Mouse (Mus musculus): ENCODE data around the gene Wdr47. TPM values are rescaled to one million over a fixed set of nuclear protein-coding genes. Genes with fewer than 3 reads are reported as not detected.
"Not testable (repeated sequence)": the region's sequence is repeated elsewhere in the genome, so short reads cannot be mapped to it uniquely, and the experiment has no call there.

Gene Wdr47
- polyA plus RNA-seq, 1 experiment from 2014 or later: 7.3 TPM

DNA sequence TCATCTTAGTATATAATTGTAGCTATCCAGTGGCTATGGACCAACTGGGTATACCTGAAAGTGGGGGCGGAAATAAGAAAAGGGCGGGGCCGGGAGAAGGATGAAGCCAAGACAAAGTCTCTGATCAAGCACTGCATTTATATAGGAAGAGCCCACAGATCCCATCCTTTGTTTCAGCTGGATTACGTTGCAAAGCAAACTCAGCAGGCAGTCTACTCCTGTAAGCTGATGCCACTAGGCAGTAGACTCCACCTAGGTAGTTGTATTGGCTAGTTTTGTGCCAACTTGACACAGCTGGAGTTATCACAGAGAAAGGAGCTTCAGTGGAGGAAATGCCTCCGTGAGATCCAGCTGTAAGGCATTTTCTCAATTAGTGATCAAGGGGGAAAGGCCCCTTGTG lies 56.6 kb downstream of the Wdr47 start:
- H3K4me1 ChIP-seq: peaks cover 10% of the 10 kb centered on the region; the same call in 1 of the 2 replicates
- H3K27me3 ChIP-seq (ENCODE audit: low read depth, poor library complexity, severe bottlenecking); H3K36me3 ChIP-seq; H3K9me3 ChIP-seq (replicated peaks); H3K4me3 ChIP-seq; DNase-seq (ENCODE audit: low spot score); H3K27ac ChIP-seq: not testable (repeated sequence)
- WGBS: 47% methylated on average over 5 of the region's 5 CpGs

DNA sequence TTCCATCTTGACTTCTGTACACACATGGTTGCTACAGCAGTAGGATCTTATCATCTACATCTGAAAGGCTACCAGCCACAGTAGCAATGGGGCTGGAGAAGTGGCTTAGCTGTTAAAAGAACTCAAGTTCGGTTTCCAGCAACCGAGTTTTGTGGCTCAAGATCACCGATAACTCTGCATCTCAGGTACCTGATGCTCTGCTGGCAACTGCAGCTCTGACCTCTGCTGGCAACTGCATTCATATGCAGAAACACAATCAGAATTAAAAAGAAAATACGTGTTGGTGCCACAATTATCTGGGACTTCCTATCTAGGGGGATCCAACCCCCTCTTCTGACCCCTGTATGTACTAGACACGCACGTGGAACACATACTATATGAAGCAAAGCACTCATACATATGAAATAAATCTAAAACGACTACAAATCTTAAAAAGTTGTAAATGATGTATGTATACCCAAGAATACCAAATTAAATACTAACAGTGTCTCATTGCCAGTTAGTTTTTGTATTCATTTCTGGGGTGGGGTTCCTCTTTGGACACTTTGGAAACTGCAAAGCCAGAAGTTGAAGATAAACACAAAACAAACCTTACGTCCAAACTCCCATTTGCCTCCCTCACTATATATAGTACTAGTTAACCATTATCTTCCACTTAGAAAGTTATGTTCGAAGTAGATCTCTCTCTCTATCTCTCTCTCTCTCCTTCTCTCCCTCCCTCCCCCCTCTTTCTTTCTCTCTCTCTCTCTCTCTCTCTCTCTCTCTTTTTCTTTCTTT lies 62.0 kb downstream of the Wdr47 start:
- peaks cover 4% of the 10 kb centered on the region for H3K36me3 ChIP-seq
- H3K27ac ChIP-seq: no peak overlapping the region; the same call in 1 of the 2 replicates
- H3K9me3 ChIP-seq (replicated peaks): no peaks in the 10 kb centered on the region
- DNase-seq (ENCODE audit: low spot score): no peak
- peak overlapping the region; percentile 82 for H3K4me3 ChIP-seq
- H3K4me1 ChIP-seq: peaks cover 19% of the 10 kb centered on the region
- H3K27me3 ChIP-seq (ENCODE audit: low read depth, poor library complexity, severe bottlenecking): no peaks in the 10 kb centered on the region
- WGBS: 35% methylated on average over 9 of the region's 9 CpGs

DNA sequence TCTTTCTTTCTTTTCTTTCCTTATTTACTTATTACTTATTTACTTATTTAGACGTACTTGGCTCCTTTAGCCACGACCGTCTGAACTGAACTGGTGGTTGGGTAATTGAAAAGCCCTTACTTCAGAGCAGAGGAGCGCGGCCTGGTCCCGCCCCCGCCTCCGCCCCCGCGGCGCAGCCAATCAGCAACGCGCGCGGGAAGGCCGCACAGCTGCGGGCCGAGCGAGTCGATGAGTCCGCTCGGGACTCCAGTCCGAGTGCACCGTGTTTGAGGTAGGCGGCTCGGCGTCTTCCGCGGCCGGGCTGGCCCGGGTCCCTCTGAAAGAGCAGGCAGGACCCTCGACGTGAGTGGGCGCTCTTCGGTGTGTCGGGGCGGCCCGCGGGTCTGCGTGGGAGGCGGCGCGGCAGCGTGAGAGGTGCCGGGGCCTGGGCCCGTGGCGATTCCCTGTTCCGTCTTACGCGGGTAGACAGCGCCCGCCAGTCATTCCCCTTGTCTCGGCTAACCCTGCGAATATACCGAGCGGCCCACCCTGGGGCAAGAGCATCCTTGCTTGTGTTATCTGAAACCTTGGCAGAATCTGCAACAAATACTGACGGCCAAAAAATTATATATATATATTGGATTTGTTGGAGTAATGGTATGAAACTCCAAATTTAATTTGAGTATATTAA lies 62.8 kb downstream of the Wdr47 start, which contains the start of gene Clcc1:
TSS of gene Clcc1 (plus strand) at position 204 of the 670 bp plus-strand sequence.
- H3K27me3 ChIP-seq (ENCODE audit: low read depth, poor library complexity, severe bottlenecking): no peaks in the 10 kb centered on the region
- H3K4me1 ChIP-seq: peaks cover 19% of the 10 kb centered on the region
- WGBS: under 1% methylated on average over 57 of the region's 57 CpGs
- H3K9me3 ChIP-seq (replicated peaks): no peaks in the 10 kb centered on the region
- peak; percentile 98 for DNase-seq (ENCODE audit: low spot score)
- H3K27ac ChIP-seq: peak within 1 kb of the TSS; percentile 95
- peak within 1 kb of the TSS; percentile 82 for H3K4me3 ChIP-seq
- peaks cover 10% of the 10 kb centered on the region for H3K36me3 ChIP-seq

DNA sequence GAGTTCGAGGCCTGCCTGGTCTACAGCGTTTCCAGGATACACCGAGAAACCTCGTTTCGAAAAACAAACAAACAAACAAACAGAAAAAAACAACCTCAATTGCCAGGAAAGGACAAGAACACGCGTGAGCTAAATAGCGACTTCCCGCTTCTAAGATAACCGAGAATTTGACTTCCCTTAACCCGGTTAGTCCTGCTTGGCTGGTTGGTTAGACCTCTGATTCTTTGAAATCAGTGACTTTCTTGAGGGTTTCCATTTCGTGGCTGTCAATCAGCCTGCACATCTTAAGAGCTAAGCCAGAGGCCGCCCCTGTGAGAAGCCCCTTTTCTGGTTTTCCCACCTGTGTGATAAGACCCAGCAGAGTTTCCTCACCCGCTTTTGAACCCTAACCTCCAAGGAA lies 63.5 kb downstream of the Wdr47 start:
- H3K9me3 ChIP-seq (replicated peaks): no peaks in the 10 kb centered on the region
- H3K36me3 ChIP-seq: peaks cover 15% of the 10 kb centered on the region
- H3K4me3 ChIP-seq: peak overlapping the region; percentile 82
- H3K27ac ChIP-seq: peak overlapping the region; percentile 95; the same call in 1 of the 2 replicates
- WGBS: 28% methylated on average over 14 of the region's 14 CpGs
- H3K4me1 ChIP-seq: peaks cover 19% of the 10 kb centered on the region
- DNase-seq (ENCODE audit: low spot score): no peak
- H3K27me3 ChIP-seq (ENCODE audit: low read depth, poor library complexity, severe bottlenecking): no peaks in the 10 kb centered on the region

DNA sequence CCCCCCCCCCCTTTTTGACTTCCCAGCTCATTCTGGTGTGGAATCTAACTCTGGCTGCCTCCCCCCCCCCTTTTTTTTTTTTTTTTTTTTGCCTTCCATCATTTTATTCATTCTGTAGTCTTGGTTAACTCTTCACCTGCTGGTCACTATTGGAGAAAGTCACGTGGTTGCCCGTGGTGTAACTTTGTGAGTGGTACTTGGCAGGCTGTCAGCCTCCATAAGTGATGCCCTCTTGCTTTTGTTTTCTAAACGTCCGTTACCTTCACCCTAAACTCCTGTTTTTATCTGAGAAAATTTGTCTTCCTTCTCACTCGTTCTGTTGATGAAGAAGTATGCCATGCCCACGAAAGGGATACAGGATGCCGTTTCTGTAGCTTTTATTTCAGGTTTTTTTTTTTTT lies 64.4 kb downstream of the Wdr47 start:
- Histone ChIP-seq H3K27ac (no peak overlapping the region), H3K36me3 (peaks cover 23% of the 10 kb centered on the region), H3K9me3 (replicated peaks) (no peaks in the 10 kb centered on the region), H3K27me3 (ENCODE audit: low read depth, poor library complexity, severe bottlenecking) (no peaks in the 10 kb centered on the region), H3K4me1 (peaks cover 19% of the 10 kb centered on the region), H3K4me3 (no peak overlapping the region)
- 84% methylated on average over 7 of the region's 7 CpGs for WGBS
- DNase-seq (ENCODE audit: low spot score): no peak

DNA sequence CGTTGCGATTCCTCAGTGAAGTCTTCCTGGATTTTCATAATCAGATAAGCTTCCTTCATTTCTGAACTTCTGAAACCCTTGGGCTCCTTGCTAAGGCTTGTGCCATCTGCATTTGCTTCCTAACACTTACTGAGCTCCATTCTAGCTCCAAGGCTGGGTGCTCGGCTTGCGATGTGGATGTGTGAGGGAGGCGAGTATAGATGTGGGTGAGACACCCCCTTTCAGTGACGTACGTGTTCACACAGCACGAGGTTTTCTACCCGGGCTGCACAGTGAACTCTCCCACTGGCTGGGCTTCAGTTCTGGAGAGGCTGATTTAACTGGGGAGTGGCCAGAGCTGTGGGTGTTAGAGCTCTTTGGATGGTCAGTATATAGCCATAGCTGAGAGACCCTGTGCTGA lies 67.5 kb downstream of the Wdr47 start:
- 94% methylated on average over 9 of the region's 9 CpGs for WGBS
- Histone ChIP-seq H3K27me3 (ENCODE audit: low read depth, poor library complexity, severe bottlenecking) (no peaks in the 10 kb centered on the region), H3K27ac (no peak overlapping the region), H3K9me3 (replicated peaks) (no peaks in the 10 kb centered on the region), H3K4me3 (no peak overlapping the region), H3K36me3 (peaks cover 52% of the 10 kb centered on the region), H3K4me1 (peaks cover 11% of the 10 kb centered on the region)
- DNase-seq (ENCODE audit: low spot score): no peak

DNA sequence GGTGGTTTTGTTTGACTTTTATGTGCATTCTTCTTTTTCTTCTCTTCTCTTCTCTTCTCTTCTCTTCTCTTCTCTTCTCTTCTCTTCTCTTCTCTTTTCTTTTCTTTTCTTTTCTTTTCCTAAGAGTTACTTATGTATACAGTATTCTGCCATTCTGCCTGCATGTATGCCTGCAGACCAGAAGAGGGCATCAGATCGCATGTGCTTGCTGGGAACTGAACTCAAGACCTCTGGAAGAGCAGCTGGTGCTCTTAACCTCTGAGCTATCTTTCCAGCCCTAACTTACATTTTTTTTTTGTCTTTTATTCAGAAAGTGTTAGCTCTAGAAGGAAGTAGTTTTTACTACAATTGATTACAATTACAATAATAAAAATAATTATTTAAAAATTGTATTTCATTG lies 69.9 kb downstream of the Wdr47 start:
- Histone ChIP-seq H3K27ac (no peak overlapping the region), H3K4me1 (no peaks in the 10 kb centered on the region), H3K4me3 (no peak overlapping the region), H3K27me3 (ENCODE audit: low read depth, poor library complexity, severe bottlenecking) (no peaks in the 10 kb centered on the region), H3K9me3 (replicated peaks) (no peaks in the 10 kb centered on the region), H3K36me3 (peaks cover 75% of the 10 kb centered on the region)
- WGBS: 78% methylated on average over 1 of the region's 1 CpGs
- DNase-seq (ENCODE audit: low spot score): no peak

DNA sequence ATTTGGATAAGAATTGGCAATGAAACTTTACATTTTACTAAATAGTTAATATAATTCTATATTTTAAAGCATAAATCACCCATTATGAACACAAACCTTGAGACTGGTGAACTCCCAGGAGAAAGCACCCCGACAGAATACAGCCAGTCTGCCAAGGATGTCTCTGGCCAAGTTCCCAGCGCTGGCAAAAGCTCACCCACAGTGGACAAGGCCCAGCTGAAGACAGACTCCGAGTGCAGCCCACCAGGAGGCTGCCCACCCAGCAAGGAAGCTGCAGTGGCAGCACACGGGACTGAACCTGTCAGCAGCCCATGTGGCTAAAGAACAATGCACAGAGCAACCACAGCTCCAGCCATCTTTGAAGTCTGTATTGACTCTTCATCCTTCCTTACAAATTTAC lies 85.5 kb downstream of the Wdr47 start:
- Histone ChIP-seq H3K4me3 (no peak overlapping the region), H3K27me3 (ENCODE audit: low read depth, poor library complexity, severe bottlenecking) (no peaks in the 10 kb centered on the region), H3K9me3 (replicated peaks) (no peaks in the 10 kb centered on the region), H3K27ac (no peak overlapping the region), H3K4me1 (no peaks in the 10 kb centered on the region), H3K36me3 (peaks cover 99% of the 10 kb centered on the region)
- no peak for DNase-seq (ENCODE audit: low spot score)
- 84% methylated on average over 4 of the region's 4 CpGs for WGBS

DNA sequence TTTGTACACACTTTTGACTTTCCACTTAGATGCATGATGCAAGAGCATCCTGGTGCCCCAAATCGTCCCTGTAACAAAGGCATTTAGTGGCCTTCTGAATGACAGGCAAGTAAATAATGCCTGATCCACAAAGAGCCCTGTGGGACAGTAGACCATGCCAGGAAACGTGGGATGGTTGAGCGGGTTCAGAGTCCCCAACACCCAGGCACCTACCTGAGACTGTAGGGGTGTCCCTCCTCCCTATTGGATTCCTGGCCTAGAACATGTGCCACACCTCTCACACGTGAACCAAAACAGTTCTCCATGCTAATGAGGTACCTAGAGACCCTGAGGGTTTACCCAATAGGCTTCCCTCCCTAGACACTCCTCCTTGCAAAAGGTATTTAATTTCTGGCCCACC lies 89.9 kb downstream of the Wdr47 start:
- no peak for DNase-seq (ENCODE audit: low spot score)
- Histone ChIP-seq H3K27ac (no peak overlapping the region), H3K4me1 (no peaks in the 10 kb centered on the region), H3K27me3 (ENCODE audit: low read depth, poor library complexity, severe bottlenecking) (no peaks in the 10 kb centered on the region), H3K36me3 (peaks cover 97% of the 10 kb centered on the region), H3K4me3 (no peak overlapping the region), H3K9me3 (replicated peaks) (no peaks in the 10 kb centered on the region)
- WGBS: 84% methylated on average over 4 of the region's 4 CpGs

DNA sequence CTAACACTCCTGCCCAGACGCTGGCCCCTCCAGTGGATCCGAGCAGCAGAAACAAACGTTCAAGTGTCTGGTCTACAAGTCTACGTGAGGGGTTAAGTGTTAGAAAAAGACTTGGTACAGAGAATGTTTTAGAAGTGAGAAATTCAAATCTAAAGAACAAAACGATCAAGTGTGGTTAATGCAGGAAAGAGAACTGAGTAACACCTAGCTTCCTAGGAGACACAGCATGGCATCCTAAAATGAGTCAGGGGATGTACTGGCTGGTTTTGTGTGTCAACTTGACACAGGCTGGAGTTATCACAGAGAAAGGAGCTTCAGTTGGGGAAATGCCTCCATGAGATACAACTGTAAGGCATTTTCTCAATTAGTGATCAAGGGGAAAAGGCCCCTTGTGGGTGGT lies 92.5 kb downstream of the Wdr47 start:
- H3K36me3 ChIP-seq: peaks cover 96% of the 10 kb centered on the region
- H3K9me3 ChIP-seq (replicated peaks); H3K4me1 ChIP-seq; DNase-seq (ENCODE audit: low spot score); H3K27ac ChIP-seq; H3K4me3 ChIP-seq; H3K27me3 ChIP-seq (ENCODE audit: low read depth, poor library complexity, severe bottlenecking): not testable (repeated sequence)
- 95% methylated on average over 5 of the region's 5 CpGs for WGBS

DNA sequence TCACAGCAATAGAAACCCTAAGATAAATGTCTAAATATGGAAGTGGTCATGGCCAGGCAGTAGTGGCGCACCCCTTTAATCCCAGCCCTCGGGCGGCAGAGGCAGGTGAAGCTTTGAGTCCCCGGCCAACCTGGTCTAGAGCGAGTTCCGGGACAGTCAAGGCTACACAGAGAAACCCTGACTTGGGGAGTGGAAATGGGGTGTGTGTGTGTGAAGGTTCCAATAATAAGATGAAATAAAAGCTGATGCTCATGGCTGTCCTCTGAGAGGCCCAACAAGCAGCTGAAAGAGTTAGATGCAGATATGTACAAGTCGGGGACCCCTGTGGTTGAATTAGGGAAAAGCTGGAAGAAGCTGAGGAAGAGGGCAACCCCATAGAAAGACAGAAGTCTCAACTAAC lies 94.6 kb downstream of the Wdr47 start:
- Histone ChIP-seq H3K4me1 (no peaks in the 10 kb centered on the region; the same call in 1 of the 2 replicates), H3K27me3 (ENCODE audit: low read depth, poor library complexity, severe bottlenecking) (no peaks in the 10 kb centered on the region), H3K36me3 (peaks cover 95% of the 10 kb centered on the region), H3K4me3 (no peak overlapping the region), H3K9me3 (replicated peaks) (no peaks in the 10 kb centered on the region), H3K27ac (no peak overlapping the region)
- 97% methylated on average over 7 of the region's 7 CpGs for WGBS
- DNase-seq (ENCODE audit: low spot score): no peak

DNA sequence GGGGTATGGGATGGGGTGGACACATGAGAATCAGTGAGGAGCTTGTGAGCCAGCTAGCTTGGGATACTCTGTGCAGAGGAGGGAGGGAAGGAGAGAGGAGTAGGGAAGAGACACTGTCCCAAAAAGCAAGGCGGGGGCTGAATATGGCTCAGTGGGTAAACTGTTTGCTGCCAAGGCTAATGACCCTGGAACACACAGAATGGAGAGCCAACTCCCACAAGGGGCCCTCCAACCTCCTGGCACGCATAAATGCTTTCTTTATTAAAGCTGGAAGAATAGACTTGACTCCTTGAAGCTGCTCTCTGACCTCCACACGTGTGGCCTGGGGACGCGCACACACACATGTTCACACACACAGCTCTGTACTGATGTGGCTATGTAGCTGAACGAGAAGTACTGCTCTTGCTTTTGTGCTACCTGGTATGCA lies 97.9 kb downstream of the Wdr47 start:
- H3K4me3 ChIP-seq: no peak overlapping the region
- 90% methylated on average over 6 of the region's 6 CpGs for WGBS
- H3K27me3 ChIP-seq (ENCODE audit: low read depth, poor library complexity, severe bottlenecking): no peaks in the 10 kb centered on the region
- H3K36me3 ChIP-seq: peaks cover 77% of the 10 kb centered on the region
- DNase-seq (ENCODE audit: low spot score): no peak
- H3K9me3 ChIP-seq (replicated peaks): no peaks in the 10 kb centered on the region
- no peaks in the 10 kb centered on the region; the same call in 1 of the 2 replicates for H3K4me1 ChIP-seq
- peak overlapping the region; percentile 39; the same call in 1 of the 2 replicates for H3K27ac ChIP-seq

DNA sequence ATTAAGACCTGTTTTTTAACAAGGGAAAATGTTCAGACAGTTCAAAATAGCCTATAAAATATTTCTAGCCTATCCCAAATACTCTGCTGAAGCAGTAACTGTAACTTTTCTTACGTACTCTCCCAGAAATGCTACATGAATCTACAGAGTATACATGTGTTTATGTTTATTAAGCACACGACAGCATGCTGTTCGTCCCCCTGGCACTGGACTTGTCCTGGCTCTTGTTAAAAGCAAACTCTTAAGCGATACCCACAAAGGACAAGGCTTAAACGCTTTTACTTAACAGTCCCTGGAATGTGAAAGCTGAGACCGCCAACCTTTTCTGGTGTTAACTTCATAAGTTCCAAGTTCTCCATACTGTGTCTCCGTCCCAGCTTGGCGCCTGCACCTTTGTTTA lies 98.4 kb downstream of the Wdr47 start:
- H3K4me1 ChIP-seq: no peaks in the 10 kb centered on the region; the same call in 1 of the 2 replicates
- no peaks in the 10 kb centered on the region for H3K27me3 ChIP-seq (ENCODE audit: low read depth, poor library complexity, severe bottlenecking)
- H3K27ac ChIP-seq: peak overlapping the region; percentile 39; the same call in 1 of the 2 replicates
- WGBS: 87% methylated on average over 8 of the region's 8 CpGs
- H3K9me3 ChIP-seq (replicated peaks): no peaks in the 10 kb centered on the region
- no peak for DNase-seq (ENCODE audit: low spot score)
- H3K36me3 ChIP-seq: peaks cover 77% of the 10 kb centered on the region
- H3K4me3 ChIP-seq: no peak overlapping the region

All from limb, embryonic 10.5 days (tissue).